Mouse (Mus musculus): ENCODE data around the gene Polm.

DNA sequence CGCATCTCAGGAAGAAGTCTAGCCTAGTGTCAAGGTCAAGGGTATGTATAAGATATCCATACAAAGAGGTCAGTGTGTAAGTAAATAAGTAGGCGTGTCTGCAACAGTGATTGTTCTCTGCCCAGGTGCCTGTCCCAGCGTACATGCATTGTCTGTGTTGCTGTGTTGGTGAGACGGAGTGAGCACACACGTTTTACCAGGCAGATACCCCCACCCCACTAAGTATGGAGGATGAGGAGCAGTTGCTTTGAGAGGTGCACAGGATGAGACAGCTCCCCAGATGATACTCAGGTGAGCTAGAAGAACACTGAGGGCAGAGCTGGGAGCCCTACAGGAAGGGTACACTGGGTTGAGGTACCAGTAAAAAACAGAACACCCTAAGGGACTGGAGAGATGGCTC is 33.6 kb downstream of the Polm start:
- TF ChIP-seq EP300 (IDR thresholded peaks at IDR 0.05; ENCODE audit: insufficient read depth, low read depth, low read length) (no peak), CTCF (IDR thresholded peaks at IDR 0.05) (no peak)
